Mouse (Mus musculus): ENCODE data around the gene Ptges3l. TPM values are rescaled to one million over a fixed set of nuclear protein-coding genes. Genes with fewer than 3 reads are reported as not detected.
"Not testable (repeated sequence)": the region's sequence is repeated elsewhere in the genome, so short reads cannot be mapped to it uniquely, and the experiment has no call there.

Ptges3l gene
- total RNA-seq, 4 experiments from 2014 or later = 46.5 to 67.8 (median 61.1) TPM

- no peak for DNase-seq (ENCODE audit: low spot score)
These were observed 32.5 kb upstream of the Ptges3l start for GRCm38 (mm10) chr11:101457631-101458030.

- no peak for DNase-seq (ENCODE audit: low spot score)
These were observed 30.5 kb upstream of the Ptges3l start for GRCm38 (mm10) chr11:101455627-101456026.

- no peak for DNase-seq (ENCODE audit: low spot score)
These were observed 29.6 kb upstream of the Ptges3l start for GRCm38 (mm10) chr11:101454702-101455101.

GRCm38 (mm10) chr11:101452093-101452774 lies 27.1 kb upstream of the Ptges3l start:
- no peak for DNase-seq (ENCODE audit: low spot score)

- DNase-seq (ENCODE audit: low spot score) = no peak
These were observed 26.4 kb upstream of the Ptges3l start for GRCm38 (mm10) chr11:101451536-101451935.

- DNase-seq (ENCODE audit: low spot score) = no peak
These were observed 25.3 kb upstream of the Ptges3l start for GRCm38 (mm10) chr11:101450394-101450793.

- DNase-seq (ENCODE audit: low spot score) = not testable (repeated sequence)
These were observed 24.5 kb upstream of the Ptges3l start for GRCm38 (mm10) chr11:101449596-101449995.

GRCm38 (mm10) chr11:101448899-101449298 lies 23.8 kb upstream of the Ptges3l start:
- DNase-seq (ENCODE audit: low spot score) = no peak

- peak; percentile 89 for DNase-seq (ENCODE audit: low spot score)
These were observed 23.2 kb upstream of the Ptges3l start, which contains the start of gene Ifi35 for GRCm38 (mm10) chr11:101448274-101448746. TSS of gene Ifi35 (plus strand) at chr11:101448407.

GRCm38 (mm10) chr11:101447786-101448185 lies 22.7 kb upstream of the Ptges3l start:
- DNase-seq (ENCODE audit: low spot score) = no peak

GRCm38 (mm10) chr11:101446860-101447259 lies 21.7 kb upstream of the Ptges3l start:
- DNase-seq (ENCODE audit: low spot score) = not testable (repeated sequence)

GRCm38 (mm10) chr11:101446319-101446718 lies 21.2 kb upstream of the Ptges3l start:
- DNase-seq (ENCODE audit: low spot score) = no peak

- no peak for DNase-seq (ENCODE audit: low spot score)
These were observed 17.6 kb upstream of the Ptges3l start for GRCm38 (mm10) chr11:101442760-101443159.

- DNase-seq (ENCODE audit: low spot score) = peak; percentile 97
These were observed 17.1 kb upstream of the Ptges3l start, which contains the start of gene Rpl27 for GRCm38 (mm10) chr11:101442127-101442693. TSS of gene Rpl27 (plus strand) at chr11:101442298.

- DNase-seq (ENCODE audit: low spot score) = not testable (repeated sequence)
These were observed 16.5 kb upstream of the Ptges3l start for GRCm38 (mm10) chr11:101441450-101442126.

- not testable (repeated sequence) for DNase-seq (ENCODE audit: low spot score)
These were observed 12.9 kb upstream of the Ptges3l start for GRCm38 (mm10) chr11:101438006-101438405.

- DNase-seq (ENCODE audit: low spot score) = no peak
These were observed 11.8 kb upstream of the Ptges3l start for GRCm38 (mm10) chr11:101436916-101437315.

- DNase-seq (ENCODE audit: low spot score) = no peak
These were observed 10.7 kb upstream of the Ptges3l start for GRCm38 (mm10) chr11:101435831-101436230.

- no peak for DNase-seq (ENCODE audit: low spot score)
These were observed 8.3 kb upstream of the Ptges3l start for GRCm38 (mm10) chr11:101433396-101433795.

- DNase-seq (ENCODE audit: low spot score) = no peak
These were observed 6.2 kb upstream of the Ptges3l start for GRCm38 (mm10) chr11:101431327-101431726.

- no peak for DNase-seq (ENCODE audit: low spot score)
These were observed 1.0 kb upstream of the Ptges3l start for GRCm38 (mm10) chr11:101426165-101426564.

GRCm38 (mm10) chr11:101424105-101424851 lies 855 bp downstream of the Ptges3l start, which contains the start of gene Gm27029:
TSS of gene Gm27029 (minus strand) at chr11:101424796.
- DNase-seq (ENCODE audit: low spot score) = no peak
